Mouse (Mus musculus) forebrain, embryonic 16.5 days (tissue): ENCODE data around the gene Slc23a2. TPM values are rescaled to one million over a fixed set of nuclear protein-coding genes. Genes with fewer than 3 reads are reported as not detected.

Experiments
- ATAC-seq: fragments of 200-750 bp; cut with Nextera tagmentation; 2 replicates; pipeline ENCODE4 v1.8.0; 2017; ENCODE audit warnings: mild to moderate bottlenecking, moderate library complexity
- H3K27ac ChIP-seq: fragments of 300-500 bp; sonication (generic); 2 replicates; pipeline ENCODE4 v1.5.1; 2014; ENCODE audit warnings: low read length, control low read depth
- H3K27me3 ChIP-seq: fragments of 300-500 bp; sonication (generic); replicated peaks from 2 replicates; pipeline ENCODE4 v1.6.1; 2014; ENCODE audit warnings: low read length; ENCODE audit not compliant: control insufficient read depth, insufficient read depth
- H3K36me3 ChIP-seq: fragments of 300-500 bp; sonication (generic); 2 replicates; pipeline ENCODE4 v1.6.1; 2014; ENCODE audit not compliant: control insufficient read depth, insufficient read depth
- H3K4me1 ChIP-seq: fragments of 300-500 bp; sonication (generic); replicated peaks from 2 replicates; pipeline ENCODE4 v1.6.1; 2014; ENCODE audit warnings: low read length; ENCODE audit not compliant: control insufficient read depth, insufficient read depth
- H3K4me2 ChIP-seq: fragments of 300-500 bp; sonication (generic); 2 replicates; pipeline ENCODE4 v1.6.1; 2014; ENCODE audit warnings: mild to moderate bottlenecking, low read length, control low read depth
- H3K4me3 ChIP-seq: fragments of 300-500 bp; sonication (generic); replicated peaks from 2 replicates; pipeline ENCODE4 v1.5.1; 2014; ENCODE audit warnings: mild to moderate bottlenecking, low read length, control low read depth
- H3K9ac ChIP-seq: fragments of 300-500 bp; sonication (generic); replicated peaks from 2 replicates; pipeline ENCODE4 v1.6.1; 2014; ENCODE audit warnings: low read depth, low read length, control low read depth
- H3K9me3 ChIP-seq: fragments of 300-500 bp; sonication (generic); 2 replicates; pipeline ENCODE4 v1.6.1; 2016; ENCODE audit warnings: low read length; ENCODE audit not compliant: control insufficient read depth
- WGBS: fragments of 180-500 bp; shearing (Covaris S2); extraction: QIAGEN DNeasy Blood & Tissue Kit; methylation state at CpG from one replicate; pipeline ENCODE4 v1.1.7; 2014; 5-methylcytosine and 5-hydroxymethylcytosine counted together
- polyA plus RNA-seq: library from polyadenylated mRNA; unstranded; fragments of >200 nt; fragmentation: Nextera tagmentation; extraction: Ambion mirVana; gene quantifications from 2 replicates; pipeline ENCODE4 v1.2.1, GENCODE M21; 2015

Gene Slc23a2
- polyA plus RNA-seq, 1 experiment from 2014 or later = 32.7 TPM

- Histone ChIP-seq H3K4me3 (no peak overlapping the region), H3K36me3 (no peaks in the 10 kb centered on the region), H3K27me3 (no peaks in the 10 kb centered on the region), H3K4me1 (peaks cover 10% of the 10 kb centered on the region), H3K4me2 (no peak overlapping the region), H3K9ac (no peak overlapping the region), H3K9me3 (no peaks in the 10 kb centered on the region), H3K27ac (no peak overlapping the region; the same call in 1 of the 2 replicates)
- ATAC-seq = no peak
- WGBS = 50% methylated on average over 11 of the region's 11 CpGs
Observed at GRCm38 (mm10) chr2:132035470-132035835, 109.5 kb downstream of the Slc23a2 start.

- Histone ChIP-seq H3K4me2 (no peak overlapping the region), H3K9ac (no peak overlapping the region), H3K9me3 (no peaks in the 10 kb centered on the region), H3K27ac (no peak overlapping the region), H3K36me3 (no peaks in the 10 kb centered on the region), H3K4me1 (peaks cover 11% of the 10 kb centered on the region), H3K4me3 (no peak overlapping the region), H3K27me3 (no peaks in the 10 kb centered on the region)
- 55% methylated on average over 4 of the region's 4 CpGs for WGBS
- ATAC-seq = no peak
Observed at GRCm38 (mm10) chr2:132034590-132035469, 110.1 kb downstream of the Slc23a2 start.

GRCm38 (mm10) chr2:132031364-132032095 lies 113.4 kb downstream of the Slc23a2 start:
- no peaks in the 10 kb centered on the region for H3K36me3 ChIP-seq
- ATAC-seq = no peak
- peaks cover 29% of the 10 kb centered on the region for H3K4me1 ChIP-seq
- no peak overlapping the region for H3K4me3 ChIP-seq
- no peaks in the 10 kb centered on the region for H3K9me3 ChIP-seq
- H3K4me2 ChIP-seq = peak overlapping the region; percentile 86
- 59% methylated on average over 11 of the region's 11 CpGs for WGBS
- no peaks in the 10 kb centered on the region for H3K27me3 ChIP-seq
- 0 out of 2 replicates have a peak overlapping the region, but pooled peaks have one; percentile 29 for H3K27ac ChIP-seq
- peak overlapping the region; percentile 82 for H3K9ac ChIP-seq

GRCm38 (mm10) chr2:132030418-132031363 lies 114.2 kb downstream of the Slc23a2 start:
- peak overlapping the region; percentile 86 for H3K4me2 ChIP-seq
- peak overlapping the region; percentile 82 for H3K9ac ChIP-seq
- no peaks in the 10 kb centered on the region for H3K27me3 ChIP-seq
- ATAC-seq = peak; percentile 18
- no peaks in the 10 kb centered on the region for H3K9me3 ChIP-seq
- H3K27ac ChIP-seq = peak overlapping the region; percentile 81
- H3K4me1 ChIP-seq = peaks cover 29% of the 10 kb centered on the region
- 8% methylated on average over 23 of the region's 23 CpGs for WGBS
- no peaks in the 10 kb centered on the region for H3K36me3 ChIP-seq
- H3K4me3 ChIP-seq = peak overlapping the region; percentile 71

- H3K4me1 ChIP-seq = peaks cover 29% of the 10 kb centered on the region
- peak within 1 kb of the TSS; percentile 86 for H3K4me2 ChIP-seq
- peak within 1 kb of the TSS; percentile 81 for H3K27ac ChIP-seq
- ATAC-seq = peak; percentile 89
- H3K9me3 ChIP-seq = no peaks in the 10 kb centered on the region
- no peaks in the 10 kb centered on the region for H3K27me3 ChIP-seq
- 0% methylated on average over 41 of the region's 48 CpGs for WGBS
- H3K4me3 ChIP-seq = peak within 1 kb of the TSS; percentile 71
- H3K36me3 ChIP-seq = no peaks in the 10 kb centered on the region
- H3K9ac ChIP-seq = peak within 1 kb of the TSS; percentile 82
Observed at GRCm38 (mm10) chr2:132029646-132030417, 115.1 kb downstream of the Slc23a2 start, which contains the start of gene Rassf2. Rassf2 (minus strand) TSS chr2:132030258.

GRCm38 (mm10) chr2:132028894-132029605 lies 115.9 kb downstream of the Slc23a2 start:
- WGBS = under 1% methylated on average over 36 of the region's 36 CpGs
- H3K9me3 ChIP-seq = no peaks in the 10 kb centered on the region
- peak overlapping the region; percentile 86 for H3K4me2 ChIP-seq
- no peaks in the 10 kb centered on the region for H3K36me3 ChIP-seq
- peak overlapping the region; percentile 81 for H3K27ac ChIP-seq
- peak overlapping the region; percentile 82 for H3K9ac ChIP-seq
- peaks cover 29% of the 10 kb centered on the region for H3K4me1 ChIP-seq
- peak overlapping the region; percentile 71 for H3K4me3 ChIP-seq
- H3K27me3 ChIP-seq = no peaks in the 10 kb centered on the region
- ATAC-seq = peak; percentile 19

GRCm38 (mm10) chr2:132028107-132028506 lies 116.8 kb downstream of the Slc23a2 start:
- Histone ChIP-seq H3K4me3 (peak overlapping the region; percentile 71), H3K36me3 (no peaks in the 10 kb centered on the region), H3K9ac (peak overlapping the region; percentile 82), H3K27ac (no peak overlapping the region; the same call in 1 of the 2 replicates), H3K4me2 (peak overlapping the region; percentile 86), H3K4me1 (peaks cover 29% of the 10 kb centered on the region), H3K9me3 (no peaks in the 10 kb centered on the region), H3K27me3 (no peaks in the 10 kb centered on the region)
- 30% methylated on average over 5 of the region's 5 CpGs for WGBS
- ATAC-seq = no peak

GRCm38 (mm10) chr2:132027366-132027765 lies 117.5 kb downstream of the Slc23a2 start:
- Histone ChIP-seq H3K9me3 (no peaks in the 10 kb centered on the region), H3K27me3 (no peaks in the 10 kb centered on the region), H3K4me1 (peaks cover 29% of the 10 kb centered on the region), H3K27ac (no peak overlapping the region), H3K36me3 (no peaks in the 10 kb centered on the region), H3K4me2 (peak overlapping the region; percentile 86), H3K9ac (no peak overlapping the region), H3K4me3 (no peak overlapping the region)
- WGBS = 66% methylated on average over 5 of the region's 5 CpGs
- no peak for ATAC-seq
